Mouse (Mus musculus): Measurements from ENCODE around the gene Ctnnal1.

DNA sequence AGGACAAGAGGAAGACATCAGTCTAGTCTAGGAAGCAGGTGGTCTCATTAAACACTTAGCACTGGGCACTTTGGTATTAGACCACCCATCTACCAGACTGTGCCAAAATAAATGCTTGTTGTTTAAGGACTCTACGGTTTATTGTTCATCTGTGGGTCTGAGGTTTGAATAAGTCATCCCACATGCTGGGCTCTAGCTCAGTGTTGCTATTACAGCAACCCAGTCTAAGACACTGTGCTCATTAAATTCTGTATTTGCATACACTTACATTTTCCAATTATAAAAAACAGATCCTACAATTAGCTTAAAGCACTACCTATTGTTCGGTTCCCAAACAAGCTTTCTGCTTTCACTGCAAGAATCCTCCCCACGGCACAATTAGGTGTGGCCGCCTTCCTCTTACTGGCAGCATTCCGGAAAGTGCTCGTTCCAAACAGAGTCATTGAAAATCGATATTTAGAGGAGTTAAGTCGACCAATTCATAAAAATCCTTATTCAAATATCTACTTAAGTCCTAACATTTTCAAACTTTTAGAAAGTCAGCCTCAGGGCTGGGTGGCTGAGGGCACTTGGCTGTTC, 8.5 kb downstream of the Ctnnal1 start:
- no peak for TF ChIP-seq CTCF (IDR thresholded peaks at IDR 0.05; ENCODE audit: insufficient read depth, low read depth, low read length)
- no peak for TF ChIP-seq POLR2A (IDR thresholded peaks at IDR 0.05; ENCODE audit: insufficient read depth, low read depth, low read length)
